Mouse (Mus musculus) liver, adult (tissue): Measurements from ENCODE around the gene Mipep.

Experiments used
- GATA4 ChIP-seq: IDR thresholded peaks from 2 replicates; pipeline ENCODE4 v1.6.1; 2014; ENCODE audit warnings: mild to moderate bottlenecking, low read length; ENCODE audit not compliant: insufficient replicate concordance

Mipep gene

DNA sequence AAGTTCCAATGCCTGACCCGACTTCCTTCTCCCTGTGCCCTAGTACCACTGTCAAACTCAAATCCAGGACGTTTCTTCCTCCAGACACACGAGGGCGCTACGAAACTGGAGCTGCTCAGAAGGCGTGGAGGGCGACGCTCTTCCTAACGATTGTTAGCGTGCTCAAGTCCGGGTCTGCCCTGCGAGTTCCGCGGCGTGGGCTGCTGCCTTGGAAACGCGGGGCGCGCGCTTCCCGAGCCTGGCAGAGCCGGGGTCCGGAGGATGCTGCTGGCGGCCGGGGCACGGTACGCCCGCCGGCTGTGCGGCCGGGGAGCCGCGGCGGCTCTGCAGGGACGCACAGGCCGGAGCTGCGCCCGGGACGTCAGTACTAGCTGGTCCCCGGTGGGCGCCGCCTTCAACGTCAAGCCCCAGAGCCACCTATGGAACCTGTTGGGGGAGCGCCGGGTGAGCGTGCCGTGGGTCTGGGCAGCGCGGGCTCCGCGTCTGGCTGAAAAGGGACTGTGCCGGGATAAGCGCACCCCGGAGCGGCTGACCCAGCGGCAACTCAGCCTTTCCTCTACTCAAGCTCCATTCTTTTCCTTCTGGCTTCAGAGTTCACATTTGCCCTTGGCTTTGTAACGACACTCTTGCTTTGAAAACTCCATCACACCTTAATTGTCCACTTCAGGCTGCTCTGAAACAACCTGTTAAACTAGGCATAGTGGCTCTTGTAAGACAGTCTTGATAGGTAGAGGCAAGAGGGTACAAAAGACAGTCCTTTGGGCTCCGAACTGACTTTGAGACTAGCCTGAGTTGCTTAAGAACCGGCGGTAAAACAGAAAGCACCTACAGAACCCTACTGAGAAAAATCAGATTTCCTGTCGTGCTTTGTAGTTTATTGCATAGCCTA, at the start of gene Mipep:
Mipep (plus strand) TSS at position 147 of the 889 bp plus-strand sequence.
- peak; percentile 34; the same call in 1 of the 2 replicates for TF ChIP-seq GATA4

DNA sequence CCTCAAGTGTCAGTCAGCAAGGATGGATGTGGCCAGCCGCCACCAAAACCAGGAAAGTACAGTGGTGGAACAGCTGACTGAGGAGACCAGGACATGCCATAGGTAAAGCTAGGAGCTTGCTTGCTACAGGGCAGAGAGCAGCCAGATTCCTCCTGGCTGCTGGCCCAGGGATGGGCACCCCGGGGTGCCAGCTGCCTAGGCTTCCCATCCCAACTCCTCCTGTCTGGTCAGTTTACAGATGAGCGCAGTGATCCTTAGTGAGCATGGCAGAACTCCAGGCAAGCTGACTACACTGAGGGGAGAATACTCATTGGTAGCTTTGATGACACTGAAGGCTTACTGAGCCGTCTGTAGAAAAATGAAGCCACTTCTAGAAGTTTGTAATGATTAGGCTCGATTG, 49.2 kb upstream of the Mipep start:
- TF ChIP-seq GATA4, result no peak

DNA sequence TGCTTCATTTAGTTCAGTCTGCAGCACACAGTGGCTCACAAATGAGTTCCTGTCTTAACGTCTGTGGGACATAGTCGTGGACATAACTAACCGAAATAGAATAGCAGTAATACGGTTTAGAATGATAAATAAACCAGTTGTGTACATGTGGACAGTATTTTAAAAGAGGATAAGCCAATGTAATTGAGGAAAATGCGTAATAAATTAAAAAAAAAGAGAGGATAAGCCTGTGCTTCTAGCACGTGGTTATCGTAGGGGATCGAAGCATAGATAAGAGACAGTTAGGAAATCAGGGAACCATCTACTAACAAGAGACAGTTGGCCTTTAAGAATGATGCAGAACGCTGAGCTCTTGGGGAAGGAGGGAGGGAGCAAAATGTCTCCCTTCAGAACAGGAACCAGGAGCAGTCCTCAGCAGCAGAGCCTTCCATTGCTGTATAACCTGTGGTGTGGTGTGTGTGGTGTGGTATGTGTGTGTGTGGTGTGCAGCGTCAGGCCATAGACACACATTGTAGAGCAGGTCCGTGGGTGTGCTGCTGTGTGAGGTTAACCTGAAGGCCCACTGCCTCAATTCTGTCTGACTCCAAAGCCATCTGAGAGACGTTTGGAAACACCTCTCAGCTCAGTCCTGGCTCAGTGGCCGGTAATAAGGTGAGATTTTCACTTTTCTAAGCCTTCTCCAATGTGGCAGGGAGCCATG, 48.4 kb upstream of the Mipep start:
- no peak for TF ChIP-seq GATA4

DNA sequence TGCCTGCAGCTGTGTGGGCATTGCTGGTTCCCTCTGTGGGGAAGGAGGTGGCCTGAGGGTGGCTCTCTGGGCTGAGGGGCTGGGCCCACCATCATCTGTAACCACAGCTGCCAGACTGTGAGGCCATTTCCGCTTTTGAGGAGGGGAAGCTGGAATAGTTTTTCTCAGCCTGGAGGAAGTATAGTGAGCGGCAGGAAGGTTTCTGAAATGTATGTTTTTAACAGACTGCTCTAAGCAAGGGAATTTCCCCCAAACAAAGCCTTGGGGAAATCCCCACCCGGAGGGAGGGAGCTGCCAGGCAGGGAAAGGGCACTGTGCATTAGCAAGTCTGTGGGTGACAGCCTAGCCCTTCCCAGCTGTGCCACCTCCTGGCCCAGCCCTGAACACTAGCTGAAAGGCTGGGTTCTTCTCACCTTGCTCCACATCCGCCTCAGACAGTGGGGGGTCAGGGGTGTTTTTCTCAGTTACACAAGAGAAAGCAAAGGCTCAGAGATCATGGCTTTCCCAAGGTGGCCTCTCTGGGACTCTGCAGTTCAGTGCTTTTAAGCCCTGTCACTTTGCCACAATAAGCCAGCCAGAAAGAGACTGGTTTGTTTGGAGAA, 47.7 kb upstream of the Mipep start:
- TF ChIP-seq GATA4, result no peak

DNA sequence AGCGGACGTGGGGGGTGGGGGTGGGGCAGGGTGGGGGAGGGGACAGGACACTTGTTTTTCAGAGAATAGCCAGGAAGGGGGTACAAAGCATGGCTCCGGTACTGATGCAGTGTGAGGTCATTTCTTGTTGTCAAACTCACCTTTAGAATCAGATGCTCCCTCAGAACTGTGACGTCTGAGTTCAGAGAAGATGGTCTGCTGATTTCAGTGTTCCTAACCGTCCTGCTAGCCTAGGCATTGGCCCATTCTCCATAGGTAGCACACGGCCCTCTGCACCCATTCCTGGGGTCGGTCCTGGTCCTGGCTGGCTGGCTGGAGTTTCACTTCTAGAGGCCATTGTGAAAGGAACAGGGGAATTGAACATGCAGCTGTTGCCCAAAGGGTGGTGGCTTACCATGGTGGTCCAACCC, 47.2 kb upstream of the Mipep start:
- TF ChIP-seq GATA4, result no peak

DNA sequence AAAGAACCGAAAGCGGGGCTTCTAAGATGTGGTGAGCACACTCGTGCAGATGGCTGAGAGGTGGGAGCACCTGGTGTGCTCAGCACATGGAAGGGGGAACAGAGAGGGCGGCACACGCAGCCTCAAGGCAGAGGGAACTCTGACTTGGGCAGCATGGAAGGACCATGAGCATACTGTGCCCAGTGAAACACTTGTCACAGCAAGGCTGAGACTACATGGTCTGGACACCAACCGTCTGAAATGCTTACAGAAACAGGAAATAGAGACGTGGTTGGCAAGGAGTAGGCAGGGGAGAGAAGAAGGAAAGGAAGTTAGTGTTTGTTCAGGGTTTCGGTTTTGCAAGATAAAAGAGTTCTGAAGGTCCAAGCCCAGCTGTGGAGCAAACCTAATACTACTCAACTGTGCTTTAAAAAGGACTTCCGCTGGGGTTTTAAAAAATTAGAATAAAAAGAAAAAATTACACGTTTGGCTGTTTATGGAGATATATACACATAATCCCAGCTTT, 45.9 kb upstream of the Mipep start:
- TF ChIP-seq GATA4, result no peak

DNA sequence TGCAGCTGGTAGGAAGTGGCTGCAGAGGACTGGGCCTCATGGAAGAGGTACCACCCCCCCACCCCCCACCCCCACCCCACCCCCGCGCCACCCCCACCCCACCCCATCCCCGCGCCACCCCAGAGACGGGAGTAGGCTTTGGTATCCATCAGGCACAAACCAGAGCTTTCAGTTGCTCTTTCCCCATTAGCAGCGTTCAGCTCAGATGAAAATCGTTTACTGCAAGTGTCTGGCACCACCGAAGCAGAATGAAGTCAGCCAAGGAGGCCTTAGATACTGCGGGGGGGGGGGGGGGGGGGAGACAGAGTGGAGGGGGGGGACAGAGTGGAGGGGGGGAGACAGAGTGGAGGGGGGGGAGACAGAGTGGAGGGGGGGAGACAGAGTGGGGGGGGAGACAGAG, 45.2 kb upstream of the Mipep start:
- TF ChIP-seq GATA4, result no peak

DNA sequence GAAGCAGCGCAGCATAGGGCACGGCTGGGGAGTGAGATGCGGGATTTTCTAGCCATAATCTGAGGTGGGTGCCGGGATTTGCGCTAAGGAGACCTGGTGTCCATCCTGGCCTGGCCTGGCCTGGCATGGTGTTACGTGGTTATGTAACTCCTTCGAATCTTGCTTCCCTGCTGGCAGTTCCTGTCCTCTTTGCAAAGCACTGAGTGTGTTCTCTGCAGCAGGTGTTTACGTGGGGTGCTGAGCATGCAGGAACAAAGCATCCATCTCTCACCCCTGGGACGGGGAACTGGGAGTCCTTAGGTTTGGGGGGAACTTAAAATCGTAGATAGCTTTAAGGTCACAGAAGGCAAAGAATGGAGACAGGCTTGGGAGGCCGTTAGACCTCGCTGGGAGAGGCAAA, 44.8 kb upstream of the Mipep start:
- no peak for TF ChIP-seq GATA4

DNA sequence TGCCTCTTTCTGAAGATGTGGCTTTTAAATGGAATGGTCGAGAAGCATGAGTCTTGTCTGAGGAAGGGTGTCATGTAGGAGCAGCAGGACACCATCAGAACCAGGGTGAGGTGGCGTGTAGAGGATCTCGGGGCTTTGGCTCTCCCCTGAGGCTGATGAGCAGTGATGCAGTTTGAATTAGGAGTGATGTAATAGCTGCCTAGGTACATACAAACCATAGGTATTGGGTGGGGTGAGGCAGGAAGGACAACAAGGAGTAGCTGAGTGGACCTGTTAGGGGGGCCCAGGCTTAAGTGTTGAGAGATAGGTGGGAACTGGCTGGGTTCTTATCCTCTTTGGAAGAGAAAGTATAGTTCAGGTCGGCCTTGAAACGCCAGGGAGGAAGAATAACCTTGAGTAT, 43.9 kb upstream of the Mipep start:
- TF ChIP-seq GATA4, result no peak

DNA sequence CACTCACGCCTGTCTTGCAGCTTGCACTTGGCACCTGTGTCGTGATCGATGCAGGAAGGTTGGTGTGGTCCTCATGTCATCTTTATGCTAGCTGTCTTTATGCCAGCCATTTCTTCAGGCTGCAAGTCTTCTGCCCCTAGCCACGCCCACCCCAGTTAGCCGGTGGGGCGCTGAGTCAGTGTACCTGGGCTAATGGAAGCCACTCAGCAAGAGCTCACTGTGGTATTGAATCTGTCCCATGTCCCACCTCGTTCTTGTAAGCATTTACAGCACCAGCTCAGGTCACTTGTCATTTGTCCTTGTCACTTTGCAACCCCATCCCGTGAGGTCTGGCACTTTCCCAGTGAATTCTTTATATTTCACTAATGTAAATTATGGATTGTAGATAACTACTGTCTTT, 43.3 kb upstream of the Mipep start:
- TF ChIP-seq GATA4, result no peak

DNA sequence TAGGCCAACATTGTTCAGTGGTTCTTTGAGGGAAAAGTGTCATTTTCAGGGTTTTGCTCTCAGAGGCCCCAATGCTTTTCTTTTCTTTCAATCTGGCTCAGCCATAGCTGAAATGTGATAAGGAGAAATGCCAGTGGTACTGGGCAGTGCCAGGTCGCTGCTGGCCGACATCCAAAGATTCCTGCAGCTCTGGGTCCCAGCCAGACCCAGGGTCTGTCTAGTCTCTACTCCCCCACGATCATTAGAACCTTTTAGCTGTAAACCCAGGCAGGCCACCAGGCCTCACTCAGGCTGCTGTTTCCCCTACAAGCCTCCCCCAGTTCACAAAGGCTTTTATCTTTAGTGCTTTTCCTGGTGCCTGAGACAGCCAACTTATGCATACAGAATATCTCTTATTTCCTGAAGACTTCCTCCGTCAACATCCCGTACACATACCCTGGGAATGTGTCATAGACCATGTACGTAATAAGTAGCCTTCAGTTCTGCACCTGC, 42.8 kb upstream of the Mipep start:
- peak; percentile 71; the same call in 1 of the 2 replicates for TF ChIP-seq GATA4

DNA sequence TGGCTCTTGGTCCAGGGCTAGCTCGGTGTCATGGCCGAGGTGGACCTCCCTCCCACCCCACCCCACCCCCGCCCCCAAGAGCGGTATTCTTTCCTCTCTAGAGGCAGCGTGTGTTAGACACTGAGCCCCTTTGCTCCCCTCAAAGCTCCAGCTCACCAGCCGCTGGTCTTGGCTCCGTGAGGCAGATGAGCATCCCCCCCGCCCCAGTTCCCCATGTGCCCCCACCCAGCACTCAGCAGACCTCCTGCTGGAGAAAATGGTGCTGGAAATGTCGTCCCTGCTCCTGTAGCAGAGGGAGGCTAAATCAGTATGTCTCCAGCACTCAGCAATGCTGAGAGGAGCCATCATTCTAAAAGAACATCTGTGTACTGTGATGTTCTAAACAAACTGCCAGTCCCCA, 40.7 kb upstream of the Mipep start:
- no peak for TF ChIP-seq GATA4

DNA sequence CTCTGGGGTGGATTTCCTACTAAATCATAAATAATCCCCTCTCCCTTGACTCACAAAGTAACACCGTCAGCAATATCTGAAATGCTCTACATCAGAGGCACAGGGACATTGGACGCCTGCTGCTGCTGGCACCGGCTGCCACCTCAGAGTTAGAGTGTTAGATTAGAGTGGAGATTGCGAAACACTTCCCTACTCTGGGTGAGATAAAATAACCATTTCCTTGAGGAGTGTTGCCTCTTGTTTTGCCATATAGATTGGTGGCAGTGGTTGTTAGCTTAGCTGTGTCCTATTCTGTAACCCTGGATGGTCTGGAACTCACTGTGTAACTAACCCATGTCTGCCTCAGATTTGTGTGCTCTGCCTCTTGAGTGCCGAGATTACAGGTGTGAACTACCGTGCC, 39.2 kb upstream of the Mipep start:
- TF ChIP-seq GATA4, result peak; percentile 30; the same call in 1 of the 2 replicates

DNA sequence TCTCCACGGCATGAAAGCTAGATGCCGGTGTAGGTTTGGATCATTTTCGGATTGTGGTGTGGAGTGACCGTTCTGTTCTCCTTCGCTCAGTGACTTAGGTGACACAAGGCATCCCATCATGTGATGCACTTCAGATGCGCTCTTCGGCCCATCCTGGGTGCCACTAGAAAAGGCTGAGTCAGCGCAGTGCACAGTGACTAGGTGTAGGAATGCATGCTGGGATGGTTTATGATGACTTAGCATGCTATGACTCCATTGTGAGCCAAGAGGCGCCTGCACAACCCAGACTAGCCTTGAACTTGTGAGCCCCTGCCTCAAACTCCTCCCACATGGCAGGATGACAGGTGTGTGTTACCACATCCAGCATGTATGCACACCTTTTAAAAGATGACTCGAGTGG, 38.2 kb upstream of the Mipep start:
- no peak for TF ChIP-seq GATA4

DNA sequence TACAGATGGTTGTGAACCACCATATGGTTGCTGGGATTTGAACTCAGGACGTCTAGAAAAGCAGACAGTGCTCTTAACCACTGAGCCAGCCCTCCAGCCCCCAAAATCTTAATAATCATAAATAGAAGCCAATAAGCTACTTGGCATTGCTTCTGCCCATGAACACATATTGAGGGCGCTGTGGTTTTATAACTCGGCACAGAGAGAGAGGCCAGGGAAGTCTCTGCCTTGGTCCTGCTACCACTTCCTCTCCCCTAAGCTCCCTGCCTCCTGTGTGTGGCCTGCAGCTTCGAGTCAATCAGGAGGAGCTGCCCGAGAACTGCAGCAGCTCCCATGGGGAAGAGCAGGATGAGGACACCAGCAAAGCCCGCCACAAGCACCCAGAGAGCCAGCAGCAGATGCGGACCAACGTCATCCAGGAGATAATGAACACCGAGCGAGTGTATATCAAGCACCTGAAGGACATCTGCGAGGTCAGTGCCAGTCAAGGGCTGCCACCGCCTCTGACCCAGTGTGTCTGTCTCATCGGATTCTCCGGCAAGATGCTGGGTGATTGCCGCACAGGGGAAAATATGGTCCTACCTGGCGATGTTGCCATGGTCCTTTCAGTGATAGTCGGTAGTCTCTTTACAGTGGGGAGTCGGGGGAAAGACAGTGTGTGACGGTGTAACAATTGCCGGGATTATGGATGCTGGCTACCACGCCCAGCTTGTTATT, 37.1 kb upstream of the Mipep start:
- TF ChIP-seq GATA4, result no peak
